Mouse (Mus musculus): Measurements from ENCODE around the gene Tyw5.

Gene Tyw5

DNA sequence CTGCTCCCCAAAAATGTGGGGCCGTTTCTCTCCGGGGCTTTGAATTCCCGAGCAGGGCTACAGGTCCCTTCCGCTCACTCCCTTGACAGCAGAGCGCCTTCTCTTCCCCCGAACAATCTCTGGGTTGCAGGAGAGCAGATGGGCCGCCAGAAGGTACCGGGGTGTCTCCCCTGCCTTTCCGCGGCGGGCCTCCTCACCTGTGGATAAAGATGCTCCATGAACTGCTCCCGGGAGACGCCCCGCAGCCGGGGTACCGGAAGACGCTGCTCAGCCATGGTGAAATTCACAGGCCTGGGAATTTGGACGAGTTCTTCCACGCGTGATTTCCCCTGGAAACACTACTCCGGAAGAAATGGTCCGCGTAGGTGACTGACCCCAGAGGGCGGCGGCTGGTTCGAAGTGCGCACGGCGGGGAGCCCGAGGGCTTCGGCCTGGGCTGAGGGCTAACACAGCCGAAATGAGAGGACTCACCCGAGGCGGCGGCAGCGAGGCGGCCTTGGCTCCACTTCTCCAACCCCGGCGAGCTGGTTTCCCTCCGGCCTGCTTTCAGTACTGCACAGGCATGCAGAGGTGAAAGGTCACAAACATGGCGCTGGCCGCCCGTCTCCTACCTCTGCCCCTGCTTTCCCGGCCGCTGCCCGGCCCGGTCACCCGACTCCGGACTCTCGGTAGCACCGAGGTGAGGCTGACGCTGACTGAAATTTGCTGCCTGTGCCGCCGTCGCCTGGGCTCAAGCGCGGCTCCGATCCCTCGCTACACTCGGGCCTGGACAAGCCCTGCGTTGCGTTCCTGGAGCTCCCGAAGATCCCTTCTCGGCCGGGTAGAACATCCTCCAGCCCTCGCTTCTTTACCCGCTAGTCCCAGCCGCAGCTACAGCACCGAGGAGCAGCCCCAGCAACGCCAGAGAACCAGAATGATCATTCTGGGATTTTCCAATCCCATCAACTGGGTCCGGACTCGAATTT is at the start of gene Tyw5, which contains the start of gene Maip1:
Gene Tyw5, minus strand, starts transcription at position 915 of the 965 bp plus-strand sequence.
Gene Maip1, plus strand, starts transcription at position 142 of the 965 bp plus-strand sequence.
- DNase-seq (ENCODE audit: extremely low read depth, insufficient read length, low spot score), result peak; percentile 89

DNA sequence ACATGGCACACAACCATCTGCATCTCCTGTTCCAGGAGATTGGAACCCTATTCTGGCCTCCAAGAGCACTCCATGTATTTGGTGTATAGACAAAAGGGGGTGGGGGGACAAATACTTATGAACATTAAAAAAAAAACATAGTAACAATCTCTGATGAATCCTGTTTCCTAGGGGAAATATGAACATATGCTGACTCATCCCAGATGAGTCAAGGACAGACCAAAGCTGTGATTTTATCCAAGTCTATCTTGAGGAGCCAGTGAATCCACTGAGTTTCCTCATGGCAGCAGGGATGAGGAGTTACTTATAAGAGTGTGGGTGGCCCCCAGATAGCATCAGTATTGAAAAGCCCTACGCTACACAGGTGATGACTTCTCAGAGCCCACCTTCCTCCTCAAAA is 43.3 kb upstream of the Tyw5 start:
- DNase-seq (ENCODE audit: extremely low read depth, insufficient read length, low spot score), result no peak

DNA sequence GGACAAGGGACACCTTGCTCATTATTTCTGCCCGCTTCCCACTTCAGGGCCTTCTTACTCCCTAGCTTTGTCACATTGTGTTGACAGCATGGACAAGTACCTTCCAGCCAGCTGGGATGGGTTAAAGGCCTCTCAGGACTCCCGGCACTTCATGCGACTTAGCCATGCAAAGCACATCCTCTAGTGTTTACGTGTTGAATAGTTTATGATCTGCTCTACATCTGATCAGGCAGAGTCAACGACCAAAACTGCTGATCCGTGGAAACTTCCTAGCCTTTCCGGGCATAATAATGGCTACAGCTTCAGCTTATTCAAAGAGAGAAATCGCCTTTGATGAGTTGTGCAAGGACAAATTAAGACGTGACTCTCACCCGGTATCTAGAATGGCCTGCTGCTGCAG is 38.8 kb upstream of the Tyw5 start:
- no peak for DNase-seq (ENCODE audit: extremely low read depth, insufficient read length, low spot score)

DNA sequence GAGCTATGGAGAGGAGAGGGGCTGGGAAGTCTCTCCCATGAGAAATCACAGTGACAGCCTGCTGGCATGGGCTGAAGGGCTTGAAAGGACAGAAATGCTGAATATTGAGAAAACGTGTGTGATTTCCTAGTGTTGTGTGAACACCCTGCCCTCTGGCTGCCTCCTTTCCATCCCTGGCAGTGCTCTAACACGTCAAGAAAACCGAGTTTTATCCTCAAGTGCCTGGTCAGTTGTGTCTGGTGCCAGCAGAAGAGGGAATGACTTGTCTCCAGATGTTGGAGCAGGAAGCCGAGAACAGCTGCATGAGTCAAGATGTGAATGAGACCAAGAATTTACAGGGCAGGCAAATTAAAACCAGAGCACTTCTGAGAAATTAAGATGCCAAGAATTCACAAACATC is 33.9 kb upstream of the Tyw5 start:
- no peak for DNase-seq (ENCODE audit: extremely low read depth, insufficient read length, low spot score)

DNA sequence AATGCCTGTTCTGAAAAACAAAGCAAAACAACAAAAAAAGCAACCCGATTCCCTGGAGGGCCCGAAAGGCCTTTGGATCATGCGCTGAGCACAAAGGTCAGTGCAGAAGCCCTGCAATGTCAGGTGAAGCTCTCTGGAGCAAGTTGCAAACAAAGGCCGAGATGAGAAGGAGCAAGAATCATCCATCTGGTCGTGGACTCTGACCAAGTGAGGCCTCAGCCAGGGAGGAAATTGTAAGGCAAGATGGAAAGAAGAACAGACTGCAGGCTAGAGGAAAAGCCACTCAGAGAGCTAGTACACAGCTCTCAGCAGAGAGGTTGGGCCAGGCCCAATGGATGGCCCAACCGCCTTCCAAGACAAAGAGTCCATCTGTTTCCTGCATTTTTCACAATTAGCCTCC is 32.1 kb upstream of the Tyw5 start:
- no peak for DNase-seq (ENCODE audit: extremely low read depth, insufficient read length, low spot score)

DNA sequence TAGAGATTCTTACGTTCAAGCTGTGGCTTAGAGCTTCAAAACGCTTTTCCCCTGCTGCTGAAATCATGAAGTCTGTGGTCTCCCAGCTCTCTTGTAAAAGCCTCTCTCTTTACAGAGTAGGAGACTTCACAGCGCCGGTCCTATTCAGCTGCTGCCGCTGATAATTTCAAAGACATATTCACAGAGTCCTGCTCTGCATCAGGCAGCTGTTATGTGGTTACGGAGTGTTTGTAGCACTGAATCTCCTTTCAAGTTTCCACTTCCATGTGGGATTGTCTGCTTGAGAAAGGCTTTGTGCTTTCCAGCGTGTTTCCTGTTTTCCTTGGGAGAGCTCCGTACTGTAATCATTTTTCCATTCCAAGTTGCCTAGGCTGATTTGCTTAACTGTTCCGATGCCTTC is 30.1 kb upstream of the Tyw5 start:
- DNase-seq (ENCODE audit: extremely low read depth, insufficient read length, low spot score), result no peak

DNA sequence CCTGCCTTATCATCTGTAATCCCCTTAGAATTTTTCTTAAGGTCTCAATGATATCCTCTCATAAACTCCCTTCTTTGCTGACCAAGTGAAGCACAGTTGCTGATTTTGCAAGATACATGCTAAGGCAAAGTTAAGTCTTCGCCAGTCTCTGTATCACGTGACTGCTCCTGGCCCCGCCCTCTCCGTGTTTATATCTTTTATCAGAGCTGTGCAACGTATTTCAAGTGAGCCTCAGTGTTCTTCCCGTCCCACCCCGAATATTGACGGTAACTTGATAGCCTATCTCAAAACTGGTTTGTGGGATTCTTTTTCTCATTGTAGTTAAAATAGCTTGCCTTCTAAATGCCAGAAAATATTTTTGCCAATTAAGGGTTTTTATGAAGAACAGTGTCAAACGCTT is 29.5 kb upstream of the Tyw5 start:
- no peak for DNase-seq (ENCODE audit: extremely low read depth, insufficient read length, low spot score)

DNA sequence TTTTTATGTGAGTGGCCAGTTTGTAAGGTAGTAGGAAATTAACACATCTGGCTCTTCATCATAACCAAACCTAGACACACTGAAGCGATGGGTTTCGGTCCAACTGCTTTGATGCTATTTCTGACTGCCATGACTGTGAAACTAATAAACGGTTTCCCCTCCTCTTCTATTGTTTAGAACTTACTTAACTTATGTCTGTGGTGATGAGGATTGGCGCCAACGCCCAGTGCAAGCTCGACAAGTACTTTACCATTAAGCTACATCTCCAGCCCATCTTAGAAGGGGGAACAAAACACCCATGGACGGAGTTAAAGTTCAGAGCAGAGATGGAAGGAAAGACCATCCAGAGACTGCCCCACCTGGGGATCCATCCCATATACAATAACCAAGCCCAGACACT is 26.2 kb upstream of the Tyw5 start:
- no peak for DNase-seq (ENCODE audit: extremely low read depth, insufficient read length, low spot score)

DNA sequence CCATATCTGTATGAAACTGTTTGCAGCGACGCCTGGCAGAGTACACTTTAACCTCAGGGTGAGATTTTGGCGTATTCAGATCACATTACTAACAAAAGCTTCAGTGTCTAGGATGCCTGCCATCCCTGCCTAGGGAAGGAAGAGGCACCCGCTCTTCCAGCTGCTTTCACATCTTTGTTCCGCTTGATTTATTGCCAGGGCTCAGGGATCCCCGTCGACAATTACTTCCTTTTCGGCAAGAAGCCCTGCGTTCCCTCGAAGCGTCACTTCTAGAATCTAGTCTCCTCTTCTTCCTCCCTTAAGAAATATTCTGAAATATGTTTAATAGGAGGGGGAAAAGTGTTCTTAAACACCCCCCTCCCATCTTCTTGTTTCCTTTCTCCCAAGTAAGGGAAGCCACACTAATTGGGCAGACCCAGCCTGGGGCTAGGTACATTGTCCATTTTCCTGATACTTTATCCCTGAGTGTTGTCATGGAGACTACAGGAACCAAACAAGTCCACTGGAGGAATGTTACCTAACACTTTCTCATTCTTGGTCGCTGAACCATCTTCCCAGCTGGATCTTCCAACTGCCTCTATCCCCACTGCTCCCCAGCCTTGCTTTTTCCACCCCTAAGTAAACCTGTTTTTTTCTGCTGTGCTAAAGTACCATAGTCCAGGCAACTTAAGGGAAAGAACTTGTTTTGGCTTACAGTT is 23.0 kb upstream of the Tyw5 start:
- DNase-seq (ENCODE audit: extremely low read depth, insufficient read length, low spot score), result no peak

DNA sequence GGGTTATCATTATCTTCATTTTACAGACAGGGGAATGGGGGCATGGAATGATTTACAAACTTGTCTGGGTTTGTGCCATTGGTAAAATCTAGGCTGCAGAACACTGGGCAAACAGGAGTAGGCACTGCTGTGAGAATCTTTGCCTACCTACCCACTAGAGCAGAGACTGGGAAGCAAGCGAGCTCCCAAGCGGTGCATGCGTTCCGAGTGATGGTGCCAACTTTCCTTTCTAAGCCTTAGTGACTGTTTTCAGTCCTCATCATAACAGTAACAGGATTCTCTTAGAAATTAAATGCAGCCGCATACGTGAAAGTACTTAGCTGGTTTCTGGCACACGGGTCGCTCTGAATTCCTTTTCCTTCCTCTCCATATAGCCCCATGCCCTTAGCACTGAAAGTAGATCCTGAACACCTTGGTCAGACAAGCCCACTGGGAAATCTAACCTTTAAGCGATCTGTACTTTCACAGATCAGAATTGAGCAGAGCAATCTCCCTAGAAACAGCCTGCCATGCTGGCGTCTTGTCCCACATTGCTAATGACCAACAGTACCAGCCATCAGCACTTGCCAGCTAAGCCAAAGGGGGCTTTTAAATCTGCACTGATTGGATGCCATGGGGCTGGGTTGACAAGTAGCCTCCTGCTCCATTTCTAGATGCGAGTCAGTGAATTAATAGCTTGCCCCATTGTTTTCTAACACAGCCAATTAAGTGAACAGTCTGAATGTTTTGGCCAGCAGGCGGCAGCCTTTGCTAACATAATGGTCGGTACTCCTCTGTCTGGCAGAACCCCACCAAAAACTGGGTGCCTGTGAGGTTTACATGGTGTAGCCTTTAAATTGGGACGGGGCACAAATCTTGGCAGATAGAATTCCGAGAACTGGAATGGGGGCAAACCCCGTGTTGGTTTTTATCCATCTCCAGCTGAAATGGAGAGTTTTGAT is 21.7 kb upstream of the Tyw5 start:
- DNase-seq (ENCODE audit: extremely low read depth, insufficient read length, low spot score), result no peak

DNA sequence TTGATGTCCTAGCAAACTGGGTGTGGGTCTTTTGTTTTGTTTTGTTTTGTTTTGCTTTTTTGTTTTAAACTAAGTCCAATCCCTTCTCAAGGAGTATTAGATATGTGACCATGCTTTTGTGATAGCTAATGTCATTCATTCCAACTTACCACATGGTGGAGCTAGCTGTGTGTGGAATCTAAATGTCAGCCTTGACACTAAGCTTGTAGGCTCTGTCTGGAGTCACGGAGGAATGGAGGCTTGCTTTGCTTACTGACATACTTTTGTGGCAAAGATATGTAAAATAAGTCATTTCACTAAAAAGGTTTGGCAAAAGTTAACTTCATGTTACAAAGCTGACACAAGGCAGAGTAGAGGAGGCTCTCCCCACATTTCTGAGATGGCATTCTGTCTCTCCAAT is 16.8 kb upstream of the Tyw5 start:
- no peak for DNase-seq (ENCODE audit: extremely low read depth, insufficient read length, low spot score)

DNA sequence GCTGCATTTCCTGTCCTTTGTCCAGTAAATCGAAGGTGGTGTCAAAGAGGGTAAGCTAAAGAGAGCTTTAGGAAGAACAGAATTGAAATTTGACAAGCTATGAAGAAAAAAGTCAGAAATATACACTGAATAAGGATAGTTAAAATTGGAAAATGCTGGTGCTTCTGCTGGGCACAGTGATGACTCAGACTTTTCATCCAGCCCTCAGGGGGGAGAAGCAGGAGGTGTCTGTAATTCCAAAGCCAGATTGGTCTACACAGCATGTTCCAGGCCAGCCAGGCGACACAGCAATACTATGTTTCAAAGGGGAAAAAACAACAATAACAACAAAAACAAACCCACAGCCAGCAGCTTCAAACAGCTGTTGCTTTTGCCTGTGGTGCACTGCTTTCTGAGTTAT is 6.5 kb upstream of the Tyw5 start:
- no peak for DNase-seq (ENCODE audit: extremely low read depth, insufficient read length, low spot score)

DNA sequence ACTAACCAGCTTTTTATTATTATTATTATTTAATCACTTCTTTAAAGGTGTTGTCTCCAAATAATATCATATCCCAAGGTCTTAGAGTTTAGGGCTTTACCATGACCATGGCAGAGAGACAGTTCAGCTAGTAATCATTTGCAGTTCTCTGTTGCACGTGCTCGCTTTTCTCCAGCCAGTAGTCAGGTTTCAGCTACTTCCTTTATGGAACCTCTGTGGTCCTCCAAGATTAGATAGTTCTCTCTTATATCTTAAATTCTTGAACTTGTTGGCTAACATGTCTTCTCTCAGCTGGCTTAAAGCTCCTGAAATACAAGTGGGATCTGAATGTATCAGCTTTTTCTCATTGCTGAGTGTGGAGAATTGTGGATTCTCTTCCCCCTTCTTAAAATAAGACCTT is 2.1 kb upstream of the Tyw5 start:
- no peak for DNase-seq (ENCODE audit: extremely low read depth, insufficient read length, low spot score)

DNA sequence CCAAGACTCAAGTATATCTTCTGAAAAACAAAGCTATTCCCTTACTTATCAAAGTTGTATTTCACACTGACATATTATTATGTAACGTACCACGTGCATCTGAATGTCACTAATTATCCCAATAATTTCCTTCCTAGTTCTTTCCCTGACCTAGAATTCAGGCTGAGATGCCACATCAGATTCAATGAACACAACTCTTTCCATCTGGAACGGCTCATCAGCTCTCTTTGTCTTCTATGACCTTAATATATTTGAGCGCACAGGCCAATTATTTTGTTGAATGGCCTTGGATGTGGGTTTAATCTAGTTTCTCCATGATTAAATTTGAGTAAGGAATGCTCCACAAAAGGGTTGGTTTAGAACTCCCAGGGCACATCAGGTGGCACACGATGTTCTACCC is 4.8 kb downstream of the Tyw5 start:
- no peak for DNase-seq (ENCODE audit: extremely low read depth, insufficient read length, low spot score)

DNA sequence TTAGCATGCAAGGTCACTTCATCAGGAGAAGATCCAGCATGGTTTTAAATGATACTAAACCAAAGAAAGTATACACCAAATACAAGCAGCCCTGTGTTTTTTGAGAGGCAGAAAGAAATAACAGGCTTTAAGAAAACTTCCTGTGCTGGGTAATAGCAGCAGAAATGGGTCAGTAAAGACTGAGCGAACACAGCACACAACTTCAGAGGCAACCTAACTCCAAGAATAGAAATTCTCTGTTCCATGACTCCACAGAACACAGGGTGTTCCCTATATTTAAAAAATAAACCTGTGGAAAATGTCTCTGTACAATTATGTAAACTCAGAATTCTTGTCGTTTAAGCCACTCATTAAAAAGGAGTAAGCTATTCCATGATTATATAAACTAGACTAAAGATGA is 6.0 kb downstream of the Tyw5 start:
- DNase-seq (ENCODE audit: extremely low read depth, insufficient read length, low spot score), result no peak

DNA sequence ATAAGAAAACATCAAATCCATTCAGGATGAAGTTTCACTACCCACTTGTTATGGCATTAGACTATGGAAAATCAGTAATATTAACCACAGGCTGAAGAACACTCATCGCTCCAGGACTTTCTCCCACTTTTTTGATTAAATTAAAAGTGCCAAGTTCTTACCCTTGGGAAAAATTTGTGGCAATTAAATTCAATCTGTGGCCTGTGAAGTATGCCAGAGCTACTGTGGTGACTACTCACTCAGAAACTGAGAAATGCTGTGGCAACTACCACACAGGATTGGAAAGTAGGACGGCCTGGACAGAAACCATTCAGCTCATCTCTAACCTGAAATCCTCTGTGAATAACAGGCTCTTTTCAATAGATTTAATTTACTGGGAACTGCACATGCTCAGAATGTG is 6.6 kb downstream of the Tyw5 start:
- no peak for DNase-seq (ENCODE audit: extremely low read depth, insufficient read length, low spot score)

DNA sequence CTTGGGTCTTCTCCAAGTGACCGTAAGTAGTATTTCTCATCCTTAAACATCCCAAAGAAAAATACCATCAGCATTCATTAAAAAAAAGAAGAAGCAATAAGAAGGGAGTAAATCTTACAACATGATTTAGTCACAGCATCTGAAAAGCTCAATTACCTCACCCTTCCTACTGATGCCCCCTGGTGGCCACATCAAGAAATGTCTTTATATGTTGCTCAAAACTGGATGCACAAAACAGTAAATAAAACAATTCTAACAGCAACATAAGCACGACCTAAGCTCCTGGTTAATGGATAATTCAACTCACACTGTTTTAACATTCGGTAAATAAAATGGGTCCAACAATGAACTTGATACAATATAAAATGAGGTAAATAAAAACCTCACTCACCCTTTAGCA is 12.8 kb downstream of the Tyw5 start:
- DNase-seq (ENCODE audit: extremely low read depth, insufficient read length, low spot score), result peak; percentile 9

DNA sequence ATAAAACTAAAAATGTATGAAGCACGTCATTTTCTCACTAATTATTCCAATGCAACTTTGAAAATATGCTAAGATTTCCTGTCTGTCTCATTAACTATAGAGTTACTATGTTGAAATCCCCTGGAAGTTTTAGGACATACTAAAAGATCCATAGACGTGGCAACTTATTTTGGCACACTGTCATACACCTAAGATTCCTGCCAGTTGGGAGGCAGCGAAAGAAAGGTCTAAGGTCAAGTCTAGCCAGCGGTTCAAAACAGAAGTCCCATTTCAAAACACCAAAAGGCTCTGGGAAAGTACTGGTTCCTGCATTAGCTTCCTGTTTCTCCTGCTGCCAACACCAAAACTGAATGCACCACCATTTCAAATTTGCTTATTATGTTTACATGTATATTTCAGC is 14.5 kb downstream of the Tyw5 start:
- DNase-seq (ENCODE audit: extremely low read depth, insufficient read length, low spot score), result no peak

DNA sequence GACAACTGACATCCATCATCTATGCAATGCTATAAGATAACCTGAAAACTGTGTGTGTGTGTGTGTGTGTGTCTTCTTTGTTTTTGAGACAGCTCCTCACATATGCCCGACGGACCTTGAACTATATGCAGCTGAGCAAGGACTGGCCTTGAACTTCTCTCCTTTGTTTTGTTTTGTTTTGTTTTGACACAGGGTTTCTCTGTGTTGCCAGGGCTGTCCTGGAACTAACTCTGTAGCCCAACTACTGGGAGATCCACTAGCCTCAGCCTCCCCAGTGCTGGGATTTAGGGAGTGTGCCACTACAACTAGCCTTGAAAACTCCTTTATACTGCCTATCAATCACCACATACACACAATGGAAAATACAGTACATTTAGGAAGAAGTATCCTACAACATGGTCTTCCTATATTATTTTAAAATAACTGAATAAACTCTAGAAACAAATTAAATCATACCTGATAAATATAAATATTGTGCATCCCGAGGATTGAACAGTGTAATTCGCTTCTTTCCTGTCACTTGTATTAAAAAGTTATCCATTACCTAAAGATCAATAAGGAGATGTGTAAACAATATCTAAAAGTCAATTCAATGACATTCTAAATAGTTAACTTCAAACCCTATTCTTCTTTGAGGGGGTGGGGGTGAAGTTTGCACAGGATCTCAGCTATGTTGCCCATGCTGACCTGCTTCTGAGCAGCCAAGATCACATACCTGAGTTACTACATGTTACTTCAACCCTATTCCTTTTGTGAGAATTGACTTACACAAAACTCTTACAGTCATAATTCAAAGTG is 15.7 kb downstream of the Tyw5 start:
- no peak for DNase-seq (ENCODE audit: extremely low read depth, insufficient read length, low spot score)
